Mouse (Mus musculus) mammary gland, adult 2 months (tissue): ENCODE measurements around the gene Galnt3. TPM values are rescaled to one million over a fixed set of nuclear protein-coding genes. Genes with fewer than 3 reads are reported as not detected.

Experiments
- polyA plus RNA-seq: library from polyadenylated mRNA; depleted of rRNA; stranded (reverse); fragments of >200 nt; gene quantifications from 2 replicates; pipeline ENCODE4 v1.2.3, GENCODE M21; 2012; ENCODE audit warnings: low replicate concordance; rRNA removed

Gene Galnt3
- 2.4 and 3.2 TPM in 2 replicates for polyA plus RNA-seq

DNA sequence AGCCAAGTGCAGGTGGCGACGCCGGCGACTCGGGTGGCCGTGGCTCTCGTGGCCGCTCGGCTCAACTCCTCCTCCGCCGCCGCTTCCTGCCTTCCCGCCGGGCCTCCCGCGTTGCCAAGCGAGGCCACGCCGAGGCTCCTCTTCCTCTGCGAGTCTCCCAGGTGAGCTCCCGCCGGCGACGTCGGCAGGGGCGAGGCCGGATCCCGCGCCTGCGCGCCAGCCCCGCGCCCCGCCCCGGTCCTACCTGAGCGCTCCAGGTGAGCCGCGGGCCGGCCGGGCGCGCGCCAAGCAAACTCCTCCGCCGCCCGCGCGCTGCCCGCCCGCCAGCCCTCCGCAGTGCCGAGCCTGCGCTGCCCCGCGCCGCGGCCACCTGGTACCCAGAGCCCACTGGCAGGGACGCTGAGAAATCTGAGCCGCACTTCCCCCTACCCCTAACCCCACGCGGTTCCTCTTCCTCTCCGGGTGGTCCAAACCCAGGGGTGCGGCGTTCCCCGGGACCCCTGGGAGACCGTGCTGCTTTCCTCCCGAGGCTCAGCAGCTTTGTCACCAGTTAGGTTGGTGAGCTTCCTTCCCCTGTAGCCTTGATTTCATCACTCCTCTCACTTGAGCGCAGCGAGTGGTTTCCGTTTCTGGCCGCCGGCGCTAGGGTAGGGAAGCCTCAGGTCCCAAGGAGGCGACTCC, at the start of gene Galnt3:
Gene Galnt3 (minus strand): TSS at position 404 of the 681 bp plus-strand sequence.

Other genes starting within 250 kb of the Galnt3 start
- gene Ttc21b, start 131.6 kb upstream of the Galnt3 start, polyA plus RNA-seq, result 2.2 and 3.6 TPM in 2 replicates